Mouse (Mus musculus) hindbrain, embryonic 14.5 days (tissue): ENCODE measurements around the gene Dnmt3c. TPM values are rescaled to one million over a fixed set of nuclear protein-coding genes. Genes with fewer than 3 reads are reported as not detected.
A peak's percentile ranks its signal among the peaks of the same experiment; 100 is the strongest.
"Not testable (repeated sequence)": the region's sequence is repeated elsewhere in the genome, so short reads cannot be mapped to it uniquely, and the experiment has no call there.

ENCODE experiments used
- ATAC-seq: fragments of 200-750 bp; cut with Nextera tagmentation; 2 replicates; pipeline ENCODE4 v1.8.0; 2017; ENCODE audit warnings: moderate number of reproducible peaks, mild to moderate bottlenecking, moderate TSS enrichment, moderate library complexity; ENCODE audit not compliant: low FRiP score
- DNase-seq: peaks from one replicate; pipeline ENCODE4 v3.0.0-alpha.2; 2015; ENCODE audit warnings: low spot score
- H3K27ac ChIP-seq: fragments of 300-500 bp; sonication (generic); 2 replicates; pipeline ENCODE4 v1.5.1; 2014; ENCODE audit warnings: mild to moderate bottlenecking, moderate library complexity
- H3K27me3 ChIP-seq: fragments of 300-500 bp; sonication (generic); 2 replicates; pipeline ENCODE4 v1.6.1; 2014; ENCODE audit warnings: mild to moderate bottlenecking, low read length, mixed read lengths; ENCODE audit not compliant: control insufficient read depth, insufficient read depth
- H3K36me3 ChIP-seq: fragments of 300-500 bp; sonication (generic); replicated peaks from 2 replicates; pipeline ENCODE4 v1.6.1; 2014; ENCODE audit not compliant: control insufficient read depth, insufficient read depth
- H3K4me1 ChIP-seq: fragments of 300-500 bp; sonication (generic); replicated peaks from 2 replicates; pipeline ENCODE4 v1.6.1; 2014; ENCODE audit warnings: antibody characterized with exemption, low read length, mixed read lengths; ENCODE audit not compliant: control insufficient read depth, insufficient read depth
- H3K4me2 ChIP-seq: fragments of 300-500 bp; sonication (generic); replicated peaks from 2 replicates; pipeline ENCODE4 v1.6.1; 2014; ENCODE audit warnings: mild to moderate bottlenecking, moderate library complexity
- H3K4me3 ChIP-seq: fragments of 300-500 bp; sonication (generic); replicated peaks from 2 replicates; pipeline ENCODE4 v1.5.1; 2014; ENCODE audit warnings: mild to moderate bottlenecking, low read length
- H3K9ac ChIP-seq: fragments of 300-500 bp; sonication (generic); 2 replicates; pipeline ENCODE4 v1.6.1; 2014
- H3K9me3 ChIP-seq: fragments of 300-500 bp; sonication (generic); 2 replicates; pipeline ENCODE4 v1.6.1; 2016; ENCODE audit warnings: low read length; ENCODE audit not compliant: control insufficient read depth
- WGBS: fragments of 180-500 bp; shearing (Covaris S2); extraction: QIAGEN DNeasy Blood & Tissue Kit; methylation state at CpG from one replicate; pipeline ENCODE4 v1.1.7; 2014; 5-methylcytosine and 5-hydroxymethylcytosine counted together
- polyA plus RNA-seq: library from polyadenylated mRNA; unstranded; fragments of >200 nt; fragmentation: Nextera tagmentation; extraction: Ambion mirVana; gene quantifications from 2 replicates; pipeline ENCODE4 v1.2.1, GENCODE M21; 2014

Dnmt3c gene
- polyA plus RNA-seq, 1 experiment from 2014 or later: 0.12 TPM

DNA sequence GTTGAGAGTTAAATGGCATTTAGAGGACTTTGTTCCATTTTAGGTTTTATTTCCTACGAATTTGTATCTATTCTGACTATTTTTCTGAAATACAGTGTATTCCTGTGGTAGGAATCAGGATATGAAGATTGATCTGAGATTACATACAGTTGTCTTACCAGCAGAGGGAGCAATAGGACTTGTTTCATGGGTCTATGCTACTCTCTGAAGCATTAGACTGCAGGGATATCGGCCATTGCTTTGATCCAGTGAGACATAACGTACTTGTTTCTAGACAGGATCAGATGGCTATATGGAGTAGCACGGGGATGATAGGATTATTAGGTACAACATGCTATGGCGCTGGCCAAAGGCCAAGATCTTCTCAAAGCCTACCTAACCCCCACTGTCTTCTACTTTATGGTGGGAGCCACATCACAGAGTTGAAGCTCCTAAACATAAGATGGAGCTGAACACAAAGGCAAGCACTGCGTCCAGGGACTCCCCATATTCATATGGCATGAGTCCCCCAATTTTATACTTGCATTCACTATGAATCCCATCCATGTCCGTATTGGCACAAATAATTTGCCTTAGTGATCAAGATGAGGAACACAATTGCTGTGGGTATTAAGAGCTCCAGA lies 27.6 kb upstream of the Dnmt3c start:
- H3K27ac ChIP-seq: no peak overlapping the region
- no peak overlapping the region for H3K9ac ChIP-seq
- H3K4me3 ChIP-seq: no peak overlapping the region
- no peak; the same call in 1 of the 2 replicates for ATAC-seq
- no peak overlapping the region for H3K4me2 ChIP-seq
- WGBS: 63% methylated on average over 7 of the region's 7 CpGs
- H3K36me3 ChIP-seq: no peaks in the 10 kb centered on the region
- H3K27me3 ChIP-seq: no peaks in the 10 kb centered on the region
- H3K9me3 ChIP-seq: no peaks in the 10 kb centered on the region
- H3K4me1 ChIP-seq: no peaks in the 10 kb centered on the region
- DNase-seq: peak; percentile 86

GRCm38 (mm10) chr2:153670111-153670510 lies 26.3 kb upstream of the Dnmt3c start:
- no peak overlapping the region for H3K4me3 ChIP-seq
- no peaks in the 10 kb centered on the region for H3K4me1 ChIP-seq
- no peaks in the 10 kb centered on the region for H3K9me3 ChIP-seq
- H3K27ac ChIP-seq: no peak overlapping the region
- ATAC-seq (no peak; the same call in 1 of the 2 replicates), DNase-seq (no peak)
- H3K4me2 ChIP-seq: no peak overlapping the region
- no peaks in the 10 kb centered on the region for H3K27me3 ChIP-seq
- H3K36me3 ChIP-seq: no peaks in the 10 kb centered on the region
- no peak overlapping the region for H3K9ac ChIP-seq
- 67% methylated on average over 5 of the region's 5 CpGs for WGBS

DNA sequence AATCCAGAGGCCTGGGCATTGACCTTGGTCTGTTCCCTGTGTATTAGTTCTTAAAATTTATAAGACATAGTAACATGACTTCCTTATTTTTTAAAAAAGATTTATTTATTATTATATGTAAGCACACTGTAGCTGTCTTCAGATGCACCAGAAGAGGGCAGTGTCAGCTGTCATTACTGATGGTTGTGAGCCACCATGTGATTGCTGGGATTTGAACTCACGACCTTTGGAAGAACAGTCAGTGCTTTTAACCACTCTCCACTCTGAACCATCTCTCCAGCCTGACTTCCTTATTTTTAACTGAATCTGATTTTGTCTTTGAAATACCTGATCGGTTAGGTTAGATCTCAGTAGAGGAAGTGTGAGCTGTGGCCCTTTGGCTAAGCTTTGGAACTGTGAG lies 23.8 kb upstream of the Dnmt3c start:
- no peak for ATAC-seq

DNA sequence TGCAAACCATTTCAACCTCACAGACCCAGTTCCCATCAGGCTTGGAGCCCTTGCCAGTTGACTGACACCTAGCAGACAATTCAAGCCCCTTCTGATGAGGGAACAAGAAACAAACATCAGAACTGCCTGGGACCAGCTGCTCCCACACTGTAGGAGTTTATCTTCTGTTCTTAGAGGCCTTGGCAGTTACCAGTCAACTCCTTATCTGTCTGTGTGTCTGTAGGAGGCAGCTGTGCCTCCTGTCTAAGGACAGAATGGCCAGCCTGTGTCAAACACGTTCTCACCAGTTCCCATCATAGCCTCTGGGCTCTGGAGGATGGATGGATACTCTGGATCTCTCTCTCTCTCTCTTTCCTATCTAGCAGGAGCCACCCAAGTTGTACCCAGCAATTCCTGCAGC lies 21.1 kb upstream of the Dnmt3c start:
- not testable (repeated sequence) for H3K27me3 ChIP-seq, DNase-seq, H3K36me3 ChIP-seq, H3K27ac ChIP-seq, H3K4me2 ChIP-seq, H3K9me3 ChIP-seq, H3K4me3 ChIP-seq, H3K4me1 ChIP-seq, H3K9ac ChIP-seq, ATAC-seq
- WGBS: 94% methylated on average over 1 of the region's 1 CpGs

More for the DNA sequence above, 23.8 kb upstream of the Dnmt3c start:
- no peak overlapping the region for H3K9ac ChIP-seq
- WGBS: 94% methylated on average over 2 of the region's 2 CpGs
- no peaks in the 10 kb centered on the region for H3K27me3 ChIP-seq
- 0 out of 2 replicates have a peak, but pooled peaks cover 4% of the 10 kb centered on the region for H3K36me3 ChIP-seq
- no peak overlapping the region for H3K4me2 ChIP-seq
- H3K9me3 ChIP-seq: no peaks in the 10 kb centered on the region
- no peaks in the 10 kb centered on the region for H3K4me1 ChIP-seq
- no peak overlapping the region for H3K4me3 ChIP-seq
- H3K27ac ChIP-seq: no peak overlapping the region
- DNase-seq: no peak

DNA sequence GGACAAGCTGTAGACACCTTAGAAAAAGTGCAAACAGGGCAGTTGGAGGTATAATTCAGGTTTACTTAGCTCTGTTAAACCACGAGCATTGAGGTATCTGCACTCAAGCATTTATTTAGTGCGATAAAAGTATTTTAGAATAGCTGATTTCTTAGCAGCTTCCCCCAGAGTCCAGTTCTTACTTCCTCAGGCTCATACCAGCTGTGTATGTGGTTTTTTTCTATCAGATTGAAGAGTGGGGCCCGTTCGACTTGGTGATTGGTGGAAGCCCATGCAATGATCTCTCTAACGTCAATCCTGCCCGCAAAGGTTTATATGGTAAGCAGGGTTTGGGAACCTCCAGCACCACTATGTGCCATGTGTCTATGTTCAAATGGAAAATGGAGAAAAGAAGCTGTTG lies 19.5 kb upstream of the Dnmt3c start:
- ATAC-seq (no peak), DNase-seq (no peak)
- WGBS: 94% methylated on average over 6 of the region's 6 CpGs
- Histone ChIP-seq H3K9me3 (no peaks in the 10 kb centered on the region), H3K4me2 (no peak overlapping the region), H3K27me3 (no peaks in the 10 kb centered on the region), H3K4me1 (no peaks in the 10 kb centered on the region), H3K27ac (no peak overlapping the region), H3K36me3 (0 out of 2 replicates have a peak, but pooled peaks cover 4% of the 10 kb centered on the region), H3K4me3 (no peak overlapping the region), H3K9ac (no peak overlapping the region)

DNA sequence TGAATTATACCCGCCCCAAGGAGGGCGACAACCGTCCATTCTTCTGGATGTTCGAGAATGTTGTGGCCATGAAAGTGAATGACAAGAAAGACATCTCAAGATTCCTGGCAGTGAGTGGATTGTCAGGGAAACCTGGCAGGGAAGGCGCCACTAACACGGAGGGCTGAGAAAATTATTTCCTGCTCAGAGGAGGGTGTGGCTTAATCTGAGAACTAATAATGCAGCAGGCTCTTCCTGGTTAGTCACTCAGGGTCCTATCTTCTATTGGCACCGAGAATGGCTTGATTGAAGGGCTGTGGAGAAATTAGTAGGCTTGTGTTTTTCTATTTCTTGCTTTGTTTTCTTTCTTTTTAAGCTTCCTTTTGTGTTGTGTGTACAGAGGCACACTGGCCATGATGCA lies 18.9 kb upstream of the Dnmt3c start:
- WGBS: 86% methylated on average over 7 of the region's 7 CpGs
- no peaks in the 10 kb centered on the region for H3K4me1 ChIP-seq
- DNase-seq (no peak), ATAC-seq (no peak)
- H3K27me3 ChIP-seq: no peaks in the 10 kb centered on the region
- no peak overlapping the region for H3K9ac ChIP-seq
- no peak overlapping the region for H3K4me2 ChIP-seq
- H3K27ac ChIP-seq: no peak overlapping the region
- no peak overlapping the region for H3K4me3 ChIP-seq
- no peaks in the 10 kb centered on the region for H3K9me3 ChIP-seq
- 0 out of 2 replicates have a peak, but pooled peaks cover 4% of the 10 kb centered on the region for H3K36me3 ChIP-seq

- no peak overlapping the region for H3K4me2 ChIP-seq
- 0 out of 2 replicates have a peak, but pooled peaks cover 4% of the 10 kb centered on the region for H3K36me3 ChIP-seq
- H3K27me3 ChIP-seq: no peaks in the 10 kb centered on the region
- no peaks in the 10 kb centered on the region for H3K4me1 ChIP-seq
- no peak overlapping the region for H3K27ac ChIP-seq
- H3K9ac ChIP-seq: no peak overlapping the region
- ATAC-seq (no peak), DNase-seq (no peak)
- H3K9me3 ChIP-seq: no peaks in the 10 kb centered on the region
- WGBS: 91% methylated on average over 1 of the region's 1 CpGs
- H3K4me3 ChIP-seq: no peak overlapping the region
Measured at GRCm38 (mm10) chr2:153679959-153680358, 16.5 kb upstream of the Dnmt3c start.

DNA sequence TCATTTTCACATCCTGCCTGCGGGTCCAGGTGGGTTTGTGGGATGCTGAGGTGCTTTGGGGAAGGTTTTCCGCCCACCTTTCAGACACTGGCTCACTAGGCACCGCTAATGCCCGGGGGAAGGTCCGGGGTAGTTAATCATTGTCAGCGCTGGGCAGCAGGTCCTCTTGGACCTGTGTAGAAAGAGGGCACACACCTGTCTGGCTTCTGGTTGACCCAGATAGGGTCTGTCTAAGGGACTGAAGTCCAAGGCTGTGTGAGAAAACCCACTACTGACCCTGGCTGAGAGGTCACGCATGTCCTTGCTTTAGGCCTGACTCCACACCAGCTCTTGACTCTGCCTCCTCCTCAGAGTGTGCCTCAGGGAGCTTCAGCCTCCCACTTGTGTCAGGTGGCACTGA lies 3.0 kb upstream of the Dnmt3c start:
- H3K9ac ChIP-seq: not testable (repeated sequence)

GRCm38 (mm10) chr2:153694462-153695085 lies 1.9 kb upstream of the Dnmt3c start:
- Histone ChIP-seq H3K4me1 (no peaks in the 10 kb centered on the region), H3K27me3 (no peaks in the 10 kb centered on the region), H3K27ac (no peak overlapping the region), H3K4me3 (no peak overlapping the region), H3K36me3 (no peaks in the 10 kb centered on the region), H3K4me2 (no peak overlapping the region), H3K9ac (no peak overlapping the region), H3K9me3 (no peaks in the 10 kb centered on the region)
- ATAC-seq: no peak
- DNase-seq: no peak
- 69% methylated on average over 19 of the region's 19 CpGs for WGBS

More for the DNA sequence above, 3.0 kb upstream of the Dnmt3c start:
- H3K27ac ChIP-seq, H3K4me2 ChIP-seq, ATAC-seq, H3K4me1 ChIP-seq, H3K9me3 ChIP-seq, DNase-seq, H3K36me3 ChIP-seq, H3K27me3 ChIP-seq, H3K4me3 ChIP-seq: not testable (repeated sequence)
- 90% methylated on average over 6 of the region's 7 CpGs for WGBS
